Mouse (Mus musculus) adrenal gland, adult 10 weeks (tissue): ENCODE data around the gene Olfr116. TPM values are rescaled to one million over a fixed set of nuclear protein-coding genes. Genes with fewer than 3 reads are reported as not detected.

ENCODE experiments used
- polyA plus RNA-seq: library from polyadenylated mRNA; stranded (reverse); fragments of 350-450 nt; fragmentation: Illumina TruSeq; extraction: RNeasy Lipid Tissue Mini Kit (QIAGEN cat#74804); gene quantifications from one replicate; pipeline ENCODE4 v1.2.3, GENCODE M21; 2014; ENCODE audit warnings: low read depth, low replicate concordance

Olfr116 gene
- not detected for polyA plus RNA-seq

GRCm38 (mm10) chr17:37627009-37627408, at the start of gene Olfr116, which contains the start of gene Olfr115:
TSS of gene Olfr116 (minus strand) at chr17:37627199.
TSS of gene Olfr115 (minus strand) at chr17:37627109.

GRCm38 (mm10) chr17:37666688-37667087, 39.7 kb upstream of the Olfr116 start, which contains the start of gene Olfr118:
TSS of gene Olfr118 (plus strand) at chr17:37666988.

GRCm38 (mm10) chr17:37663682-37664081, 36.7 kb upstream of the Olfr116 start, which contains the start of gene Olfr117:
TSS of gene Olfr117 (minus strand) at chr17:37663782.

GRCm38 (mm10) chr17:37592643-37593042, 34.4 kb downstream of the Olfr116 start, which contains the start of gene Olfr114:
TSS of gene Olfr114 (minus strand) at chr17:37592743.

GRCm38 (mm10) chr17:37577563-37577962, 49.4 kb downstream of the Olfr116 start, which contains the start of gene Olfr113:
TSS of gene Olfr113 (minus strand) at chr17:37577663.

Other genes starting within 250 kb of the Olfr116 start
- not detected for gene Olfr105-ps, start 248.2 kb downstream of the Olfr116 start, polyA plus RNA-seq
- gene Olfr106-ps, start 236.8 kb downstream of the Olfr116 start, polyA plus RNA-seq: not detected
- not detected for gene Olfr107, start 228.0 kb downstream of the Olfr116 start, polyA plus RNA-seq
- not detected for gene Olfr108, start 181.7 kb downstream of the Olfr116 start, polyA plus RNA-seq
- not detected for gene Olfr109, start 168.3 kb downstream of the Olfr116 start, polyA plus RNA-seq
- 0.52 TPM for gene H2-M2, start 143.6 kb downstream of the Olfr116 start, polyA plus RNA-seq
- not detected for gene Olfr110, start 134.7 kb downstream of the Olfr116 start, polyA plus RNA-seq
- not detected for gene Olfr111, start 119.2 kb downstream of the Olfr116 start, polyA plus RNA-seq
- not detected for gene Olfr112, start 57.7 kb downstream of the Olfr116 start, polyA plus RNA-seq
- not detected for gene Olfr113, start 49.5 kb downstream of the Olfr116 start, polyA plus RNA-seq
- not detected for gene Olfr114, start 34.5 kb downstream of the Olfr116 start, polyA plus RNA-seq
- not detected for gene Olfr115, start 90 bp downstream of the Olfr116 start, polyA plus RNA-seq
- gene Olfr117, start 36.6 kb upstream of the Olfr116 start, polyA plus RNA-seq: not detected
- not detected for gene Olfr118, start 39.8 kb upstream of the Olfr116 start, polyA plus RNA-seq
- gene Olfr119, start 69.4 kb upstream of the Olfr116 start, polyA plus RNA-seq: not detected
- not detected for gene Olfr120, start 94.6 kb upstream of the Olfr116 start, polyA plus RNA-seq
- gene Olfr121, start 121.7 kb upstream of the Olfr116 start, polyA plus RNA-seq: not detected
- gene Olfr122, start 141.4 kb upstream of the Olfr116 start, polyA plus RNA-seq: not detected
- gene Olfr123, start 166.3 kb upstream of the Olfr116 start, polyA plus RNA-seq: not detected
- not detected for gene Olfr124, start 172.7 kb upstream of the Olfr116 start, polyA plus RNA-seq
- gene Olfr125, start 205.8 kb upstream of the Olfr116 start, polyA plus RNA-seq: not detected
- gene Olfr126, start 220.3 kb upstream of the Olfr116 start, polyA plus RNA-seq: not detected